Mouse (Mus musculus) midbrain, embryonic 16.5 days (tissue): ENCODE data around the gene Prok1. TPM values are rescaled to one million over a fixed set of nuclear protein-coding genes. Genes with fewer than 3 reads are reported as not detected.

Source experiments
- ATAC-seq: fragments of 200-750 bp; cut with Nextera tagmentation; 2 replicates; pipeline ENCODE4 v1.8.0; 2017; ENCODE audit warnings: moderate TSS enrichment
- H3K27ac ChIP-seq: fragments of 300-500 bp; sonication (generic); 2 replicates; pipeline ENCODE4 v1.5.1; 2014; ENCODE audit warnings: mild to moderate bottlenecking, low read length, mixed read lengths
- H3K27me3 ChIP-seq: fragments of 300-500 bp; sonication (generic); 2 replicates; pipeline ENCODE4 v1.6.1; 2014; ENCODE audit warnings: low read depth, low read length, mixed read lengths; ENCODE audit not compliant: control insufficient read depth, insufficient read depth
- H3K36me3 ChIP-seq: fragments of 300-500 bp; sonication (generic); 2 replicates; pipeline ENCODE4 v1.6.1; 2014; ENCODE audit warnings: mild to moderate bottlenecking, low read length, moderate library complexity, mixed read lengths; ENCODE audit not compliant: control insufficient read depth, insufficient read depth
- H3K4me1 ChIP-seq: fragments of 300-500 bp; sonication (generic); 2 replicates; pipeline ENCODE4 v1.6.1; 2014; ENCODE audit warnings: mild to moderate bottlenecking, low read length, mixed read lengths; ENCODE audit not compliant: control insufficient read depth, insufficient read depth
- H3K4me2 ChIP-seq: fragments of 300-500 bp; sonication (generic); 2 replicates; pipeline ENCODE4 v1.6.1; 2014; ENCODE audit warnings: mild to moderate bottlenecking, low read length, mixed read lengths
- H3K4me3 ChIP-seq: fragments of 300-500 bp; sonication (generic); 2 replicates; pipeline ENCODE4 v1.5.1; 2014; ENCODE audit warnings: low read depth, mild to moderate bottlenecking, low read length, moderate library complexity, mixed read lengths
- H3K9ac ChIP-seq: fragments of 300-500 bp; sonication (generic); 2 replicates; pipeline ENCODE4 v1.6.1; 2014; ENCODE audit warnings: low read depth, low read length, mixed read lengths
- H3K9me3 ChIP-seq: fragments of 300-500 bp; sonication (generic); replicated peaks from 2 replicates; pipeline ENCODE4 v1.6.1; 2014; ENCODE audit warnings: mild to moderate bottlenecking, low read length, mixed read lengths; ENCODE audit not compliant: control insufficient read depth, poor library complexity, severe bottlenecking
- WGBS: fragments of 180-500 bp; shearing (Covaris S2); extraction: QIAGEN DNeasy Blood & Tissue Kit; methylation state at CpG from one replicate; pipeline ENCODE4 v1.1.7; 2014; 5-methylcytosine and 5-hydroxymethylcytosine counted together
- polyA plus RNA-seq: library from polyadenylated mRNA; unstranded; fragments of >200 nt; fragmentation: Nextera tagmentation; extraction: Ambion mirVana; gene quantifications from 2 replicates; pipeline ENCODE4 v1.2.1, GENCODE M21; 2015

The Prok1 gene
- polyA plus RNA-seq, 1 experiment from 2014 or later = 0.08 TPM

DNA sequence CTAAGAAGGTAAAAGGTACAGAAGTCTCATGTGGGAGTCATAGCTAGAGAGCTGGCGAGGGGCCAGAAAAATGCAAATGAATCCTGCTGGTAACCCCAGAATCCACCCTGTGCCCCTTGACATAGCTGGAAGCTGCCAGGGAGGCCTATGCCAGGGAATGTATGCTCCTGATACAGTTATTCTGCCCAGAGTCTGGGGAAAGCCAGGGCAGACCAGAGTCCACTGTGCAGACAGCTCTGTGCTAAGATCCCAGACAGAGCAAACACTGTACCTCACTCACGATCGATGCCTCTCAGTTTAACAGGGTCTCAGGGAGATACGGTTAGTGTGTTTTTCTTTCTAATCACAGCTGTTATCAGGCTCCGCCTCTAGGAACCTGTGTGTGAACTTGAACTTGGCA is 9.7 kb downstream of the Prok1 start:
- H3K4me3 ChIP-seq = no peak overlapping the region
- ATAC-seq = no peak
- no peaks in the 10 kb centered on the region; the same call in 1 of the 2 replicates for H3K27me3 ChIP-seq
- H3K4me1 ChIP-seq = no peaks in the 10 kb centered on the region
- H3K36me3 ChIP-seq = no peaks in the 10 kb centered on the region
- no peaks in the 10 kb centered on the region for H3K9me3 ChIP-seq
- WGBS = 74% methylated on average over 5 of the region's 5 CpGs
- H3K9ac ChIP-seq = no peak overlapping the region
- H3K27ac ChIP-seq = no peak overlapping the region
- H3K4me2 ChIP-seq = no peak overlapping the region

DNA sequence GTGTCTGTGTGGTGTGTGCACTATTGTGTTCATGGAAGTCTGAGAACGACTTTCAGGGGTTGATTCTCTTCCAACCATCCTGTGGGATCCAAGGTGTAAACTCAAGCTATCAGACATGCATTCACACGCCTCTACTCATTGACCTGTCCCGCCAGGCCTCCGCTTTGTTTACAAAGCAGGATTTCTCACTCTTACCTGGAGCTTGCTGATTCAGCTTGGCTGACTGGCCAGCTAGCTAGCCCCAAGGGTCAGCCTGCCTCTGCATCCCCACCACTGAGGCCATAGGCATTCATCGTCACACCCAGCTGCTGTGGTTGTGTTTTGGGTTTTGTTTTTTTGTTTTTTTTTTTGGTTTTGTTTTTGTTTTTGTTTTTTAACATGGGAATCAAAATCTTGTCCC is 10.3 kb downstream of the Prok1 start:
- H3K9ac ChIP-seq = no peak overlapping the region
- WGBS = 80% methylated on average over 5 of the region's 5 CpGs
- H3K4me2 ChIP-seq = no peak overlapping the region
- no peaks in the 10 kb centered on the region for H3K4me1 ChIP-seq
- no peak overlapping the region for H3K27ac ChIP-seq
- no peaks in the 10 kb centered on the region for H3K36me3 ChIP-seq
- H3K9me3 ChIP-seq = no peaks in the 10 kb centered on the region
- no peak overlapping the region for H3K4me3 ChIP-seq
- ATAC-seq = no peak
- no peaks in the 10 kb centered on the region; the same call in 1 of the 2 replicates for H3K27me3 ChIP-seq

DNA sequence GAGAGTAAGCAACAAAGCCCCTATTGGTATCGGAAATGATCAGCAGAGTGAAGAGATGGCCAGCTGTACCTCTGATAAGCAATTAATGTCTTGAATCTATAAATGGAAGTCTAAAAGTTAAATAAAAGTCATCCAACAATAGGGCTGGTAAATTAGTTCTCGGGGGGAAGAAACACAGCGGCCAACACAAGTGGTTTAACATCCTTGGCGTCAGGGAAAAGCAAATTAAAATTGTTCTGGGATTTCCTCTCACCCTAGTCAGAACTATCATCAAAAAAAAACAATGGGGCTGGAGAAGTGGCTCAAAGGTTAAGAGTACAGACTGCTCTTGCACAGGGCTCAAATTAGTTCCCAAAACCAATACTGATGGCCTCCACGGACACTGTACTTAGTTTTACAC is 13.7 kb downstream of the Prok1 start:
- Histone ChIP-seq H3K27me3 (no peaks in the 10 kb centered on the region), H3K9me3 (no peaks in the 10 kb centered on the region), H3K4me3 (no peak overlapping the region), H3K9ac (no peak overlapping the region), H3K27ac (no peak overlapping the region), H3K4me1 (no peaks in the 10 kb centered on the region), H3K36me3 (no peaks in the 10 kb centered on the region), H3K4me2 (no peak overlapping the region)
- ATAC-seq = no peak
- 85% methylated on average over 5 of the region's 5 CpGs for WGBS

DNA sequence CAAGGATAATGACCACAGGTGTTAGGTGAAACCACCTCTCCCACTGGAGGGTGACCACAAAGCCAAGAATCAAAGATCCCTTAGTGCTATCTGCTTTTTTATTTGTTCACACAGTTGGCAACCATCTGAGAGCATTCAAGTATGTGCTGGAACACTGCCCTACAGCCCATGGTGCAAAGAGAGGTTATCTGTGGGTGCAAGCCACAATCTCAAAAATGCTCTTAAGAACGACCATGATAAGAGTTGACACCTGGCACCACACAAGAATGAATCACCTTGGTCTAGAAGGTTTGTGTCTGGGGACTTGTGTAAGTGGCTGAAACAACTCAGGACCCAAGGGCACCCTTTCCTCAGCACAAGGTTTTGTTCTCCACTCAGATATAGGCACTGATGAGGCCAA is 16.3 kb downstream of the Prok1 start:
- H3K27me3 ChIP-seq = no peaks in the 10 kb centered on the region
- H3K36me3 ChIP-seq = no peaks in the 10 kb centered on the region
- no peak overlapping the region for H3K27ac ChIP-seq
- H3K9ac ChIP-seq = no peak overlapping the region
- WGBS = 71% methylated on average over 1 of the region's 1 CpGs
- H3K4me2 ChIP-seq = no peak overlapping the region
- no peaks in the 10 kb centered on the region for H3K4me1 ChIP-seq
- H3K4me3 ChIP-seq = no peak overlapping the region
- ATAC-seq = no peak
- H3K9me3 ChIP-seq = no peaks in the 10 kb centered on the region

DNA sequence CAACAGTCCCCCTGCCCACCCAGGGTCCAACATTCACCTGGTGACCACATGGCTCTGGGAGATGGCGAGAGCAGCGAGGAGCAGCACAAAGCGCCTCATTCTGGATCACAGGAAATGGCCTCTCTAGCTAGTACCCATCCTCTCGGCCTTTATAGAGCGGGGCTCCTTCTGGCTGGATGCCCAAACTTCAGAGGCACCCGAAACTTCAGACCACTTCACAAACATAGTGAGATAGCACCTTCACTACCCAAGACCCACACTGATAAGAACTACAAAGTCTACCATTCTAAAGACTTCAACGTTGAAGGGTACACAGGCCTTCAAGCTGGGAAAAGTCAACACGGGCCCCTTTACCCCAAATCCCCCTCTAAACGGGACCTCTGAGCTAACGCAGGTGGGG is 17.9 kb downstream of the Prok1 start, which contains the start of gene Cym:
Gene Cym (minus strand): TSS at position 125 of the 400 bp plus-strand sequence.
- Histone ChIP-seq H3K4me3 (no peak within 1 kb of the TSS), H3K9ac (no peak within 1 kb of the TSS), H3K4me1 (no peaks in the 10 kb centered on the region), H3K9me3 (no peaks in the 10 kb centered on the region), H3K36me3 (no peaks in the 10 kb centered on the region), H3K27me3 (no peaks in the 10 kb centered on the region), H3K27ac (no peak within 1 kb of the TSS), H3K4me2 (no peak within 1 kb of the TSS)
- 90% methylated on average over 10 of the region's 10 CpGs for WGBS
- no peak for ATAC-seq

DNA sequence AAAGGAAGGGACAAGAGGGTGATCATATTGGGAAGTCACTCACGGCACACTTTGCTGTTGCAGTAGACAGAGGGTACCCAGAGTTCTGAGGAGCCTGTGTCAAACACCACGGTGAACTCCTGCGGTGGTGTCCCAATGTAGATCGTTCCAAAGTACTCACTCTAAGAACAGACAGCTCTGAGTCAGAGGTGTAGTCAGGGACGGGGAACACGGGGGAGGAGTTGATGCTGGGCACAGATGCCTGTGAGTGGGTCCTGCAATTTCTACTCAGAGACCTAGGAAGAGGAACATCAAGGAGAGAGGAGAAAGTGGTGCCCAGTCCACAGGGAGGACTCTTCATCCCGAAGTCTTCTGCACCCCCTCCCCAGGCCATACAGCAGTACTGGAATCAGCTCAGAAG is 20.9 kb downstream of the Prok1 start:
- no peaks in the 10 kb centered on the region for H3K36me3 ChIP-seq
- H3K4me2 ChIP-seq = no peak overlapping the region
- 96% methylated on average over 7 of the region's 7 CpGs for WGBS
- no peak overlapping the region for H3K4me3 ChIP-seq
- no peaks in the 10 kb centered on the region for H3K9me3 ChIP-seq
- H3K9ac ChIP-seq = no peak overlapping the region
- ATAC-seq = no peak
- no peak overlapping the region for H3K27ac ChIP-seq
- no peaks in the 10 kb centered on the region for H3K4me1 ChIP-seq
- no peaks in the 10 kb centered on the region for H3K27me3 ChIP-seq

DNA sequence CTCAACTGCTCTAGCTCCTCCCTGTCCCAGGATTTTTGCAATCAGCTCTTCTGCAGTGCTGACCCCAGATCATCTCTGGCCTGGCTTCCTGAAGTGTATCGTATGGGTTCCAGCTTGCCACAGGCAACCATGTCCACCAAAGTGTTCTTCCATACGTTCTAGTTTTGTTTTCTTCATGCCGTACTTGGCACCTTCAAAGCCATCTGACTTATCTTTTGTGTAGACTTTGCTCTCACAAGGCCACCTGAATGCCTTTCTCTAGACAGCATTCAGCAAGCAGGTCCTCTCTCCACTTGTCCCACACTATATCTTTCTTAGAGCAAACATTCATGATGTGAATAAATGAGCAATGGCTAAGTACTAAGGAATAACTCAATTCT is 22.4 kb downstream of the Prok1 start:
- Histone ChIP-seq H3K27ac (no peak overlapping the region), H3K4me3 (no peak overlapping the region), H3K9ac (no peak overlapping the region), H3K27me3 (no peaks in the 10 kb centered on the region), H3K9me3 (no peaks in the 10 kb centered on the region), H3K4me1 (no peaks in the 10 kb centered on the region), H3K36me3 (no peaks in the 10 kb centered on the region), H3K4me2 (no peak overlapping the region)
- ATAC-seq = no peak
- 83% methylated on average over 3 of the region's 3 CpGs for WGBS

DNA sequence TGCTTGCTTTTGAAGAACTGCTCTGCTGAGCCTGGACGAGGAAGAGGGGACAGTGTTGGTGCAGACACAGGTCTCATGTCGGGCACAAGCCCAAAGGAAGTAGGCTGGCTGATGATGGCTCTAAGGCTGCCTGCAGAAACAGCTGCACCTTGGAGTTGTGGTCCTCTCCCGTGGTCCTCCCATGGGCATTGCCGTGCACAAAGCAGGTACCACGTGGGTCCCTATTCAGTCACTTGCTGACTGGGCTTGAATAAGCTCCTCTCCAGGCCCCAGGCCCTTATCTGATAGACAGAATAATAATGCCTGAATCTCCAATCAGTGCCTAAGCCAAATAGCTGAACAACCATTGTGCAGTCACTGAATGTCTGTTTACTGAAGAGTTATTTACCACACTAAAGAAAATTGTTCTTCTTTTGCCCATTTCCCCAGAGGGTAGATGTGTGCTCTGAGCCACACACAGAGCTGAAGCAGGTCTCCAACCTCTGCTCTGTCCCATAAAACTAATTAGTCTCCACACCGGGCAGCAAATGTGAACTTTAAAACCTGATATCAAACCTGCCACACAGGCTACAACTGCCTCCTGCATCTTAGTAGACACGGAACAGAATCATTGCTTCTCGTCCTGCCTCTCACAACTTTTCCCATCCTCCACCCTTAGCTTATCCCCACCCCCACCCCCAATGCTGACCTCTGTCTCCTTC is 23.0 kb downstream of the Prok1 start:
- WGBS = 62% methylated on average over 8 of the region's 8 CpGs
- Histone ChIP-seq H3K9ac (no peak overlapping the region), H3K4me1 (no peaks in the 10 kb centered on the region), H3K36me3 (no peaks in the 10 kb centered on the region), H3K27ac (no peak overlapping the region), H3K9me3 (no peaks in the 10 kb centered on the region), H3K4me2 (no peak overlapping the region), H3K27me3 (no peaks in the 10 kb centered on the region), H3K4me3 (no peak overlapping the region)
- no peak for ATAC-seq

DNA sequence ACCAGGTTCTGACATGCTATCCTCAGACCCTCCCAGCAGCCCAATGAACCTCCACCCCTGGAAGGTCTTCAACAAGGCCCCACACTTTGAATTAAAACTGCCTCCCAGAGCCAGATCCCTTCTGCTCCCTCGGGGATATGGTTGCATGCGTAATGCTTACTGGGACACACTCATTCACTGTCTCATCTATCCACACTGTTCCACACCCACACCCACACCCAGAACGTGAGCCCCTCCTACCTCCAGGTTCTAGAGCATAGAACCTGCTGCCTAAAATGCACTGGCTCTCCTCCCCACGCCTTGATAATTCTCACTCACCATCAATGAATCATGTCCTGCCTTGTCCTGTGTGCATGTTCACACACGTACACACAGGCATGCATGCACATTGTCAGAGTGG is 24.9 kb downstream of the Prok1 start:
- H3K27ac ChIP-seq = no peak overlapping the region
- no peaks in the 10 kb centered on the region for H3K4me1 ChIP-seq
- H3K9me3 ChIP-seq = no peaks in the 10 kb centered on the region
- ATAC-seq = no peak
- no peak overlapping the region for H3K9ac ChIP-seq
- H3K36me3 ChIP-seq = no peaks in the 10 kb centered on the region
- WGBS = 86% methylated on average over 5 of the region's 5 CpGs
- H3K4me3 ChIP-seq = no peak overlapping the region
- H3K4me2 ChIP-seq = no peak overlapping the region
- H3K27me3 ChIP-seq = no peaks in the 10 kb centered on the region
